Mouse (Mus musculus): ENCODE data around the gene Ing2. TPM values are rescaled to one million over a fixed set of nuclear protein-coding genes. Genes with fewer than 3 reads are reported as not detected.

Ing2 gene
- total RNA-seq, 1 experiment from 2014 or later, result 89.2 TPM

GRCm38 (mm10) chr8:47642514-47643064 lies 32.8 kb downstream of the Ing2 start:
- no peak for ATAC-seq (replicated peaks in 1 of 2; ENCODE audit: insufficient read depth in 1 of 2, low FRiP score in 2 of 2, low TSS enrichment in 1 of 2, low read depth in 1 of 2, poor library complexity in 2 of 2, severe bottlenecking in 2 of 2)

GRCm38 (mm10) chr8:47637152-47637551 lies 38.2 kb downstream of the Ing2 start:
- ATAC-seq (replicated peaks in 1 of 2; ENCODE audit: insufficient read depth in 1 of 2, low FRiP score in 2 of 2, low TSS enrichment in 1 of 2, low read depth in 1 of 2, poor library complexity in 2 of 2, severe bottlenecking in 2 of 2), result no peak; a peak in 1 of 4 replicates

GRCm38 (mm10) chr8:47636032-47636431 lies 39.3 kb downstream of the Ing2 start:
- ATAC-seq (replicated peaks in 1 of 2; ENCODE audit: insufficient read depth in 1 of 2, low FRiP score in 2 of 2, low TSS enrichment in 1 of 2, low read depth in 1 of 2, poor library complexity in 2 of 2, severe bottlenecking in 2 of 2), result no peak

- no peak for ATAC-seq (replicated peaks in 1 of 2; ENCODE audit: insufficient read depth in 1 of 2, low FRiP score in 2 of 2, low TSS enrichment in 1 of 2, low read depth in 1 of 2, poor library complexity in 2 of 2, severe bottlenecking in 2 of 2)
These were observed 40.5 kb downstream of the Ing2 start for GRCm38 (mm10) chr8:47634791-47635341.

GRCm38 (mm10) chr8:47621144-47621543 lies 54.2 kb downstream of the Ing2 start:
- no peak for ATAC-seq (replicated peaks in 1 of 2; ENCODE audit: insufficient read depth in 1 of 2, low FRiP score in 2 of 2, low TSS enrichment in 1 of 2, low read depth in 1 of 2, poor library complexity in 2 of 2, severe bottlenecking in 2 of 2)

Other genes starting within 250 kb of the Ing2 start
- 0.25 and 0.50 TPM in 2 replicates for gene Stox2, start 229.2 kb downstream of the Ing2 start, total RNA-seq (2017)
- 36.5 and 36.7 TPM in 2 replicates for gene Trappc11, start 142.1 kb downstream of the Ing2 start, total RNA-seq (2017)
- 21.6 and 30.4 TPM in 2 replicates for gene Rwdd4a, start 141.9 kb downstream of the Ing2 start, total RNA-seq (2017)
- gene Cdkn2aip, start 38.4 kb upstream of the Ing2 start, total RNA-seq (2017), result 37.6 and 41.6 TPM in 2 replicates
- gene Cldn24, start 146.6 kb upstream of the Ing2 start, total RNA-seq (2017), result not detected in 2 replicates
- gene Cldn22, start 148.9 kb upstream of the Ing2 start, total RNA-seq (2017), result not detected in 2 replicates

Measured in hematopoietic stem cell, adult 5-6 weeks (primary cell).